Mouse (Mus musculus) MEL (cell line): ENCODE measurements around the gene Osbpl3. TPM values are rescaled to one million over a fixed set of nuclear protein-coding genes. Genes with fewer than 3 reads are reported as not detected.

Experiments
- DNase-seq: peaks from one replicate; pipeline ENCODE4 v3.0.0; 2011; ENCODE audit warnings: low read depth, low spot score
- H3K27ac ChIP-seq: 2 replicates; pipeline ENCODE4 v1.5.1; 2012; ENCODE audit warnings: low read depth, mild to moderate bottlenecking, control low read depth, low read length, moderate library complexity; ENCODE audit not compliant: control insufficient read depth
- H3K27me3 ChIP-seq, 2 experiments: fragments of 150-350 bp in 1 of 2; sonication (generic) in 1 of 2; 2 replicates each; pipeline ENCODE4 v1.6.1; 2012; ENCODE audit warnings: low read length in 2 of 2, mild to moderate bottlenecking in 2 of 2, improper control_type of control experiment in 1 of 2, moderate library complexity in 1 of 2; ENCODE audit not compliant: insufficient read depth in 2 of 2, control insufficient read depth in 1 of 2
- H3K36me3 ChIP-seq, 2 experiments: 2 replicates each; pipeline ENCODE4 v1.6.1; 2012 to 2014; ENCODE audit warnings: low read length in 2 of 2, improper control_type of control experiment in 1 of 2, inconsistent platforms in 1 of 2, mild to moderate bottlenecking in 1 of 2; ENCODE audit not compliant: insufficient read depth in 2 of 2, control insufficient read depth in 1 of 2
- H3K4me1 ChIP-seq, 2 experiments: fragments of 150-350 bp in 1 of 2; sonication (generic) in 1 of 2; 2 replicates each; pipeline ENCODE4 v1.6.1; 2012; ENCODE audit warnings: low read length in 2 of 2, improper control_type of control experiment in 1 of 2, mild to moderate bottlenecking in 1 of 2; ENCODE audit not compliant: insufficient read depth in 2 of 2, control insufficient read depth in 1 of 2
- H3K4me3 ChIP-seq, 2 experiments: fragments of 150-350 bp in 1 of 2; sonication (generic) in 1 of 2; 2 replicates each; pipeline ENCODE4 v1.5.1; 2012; ENCODE audit warnings: low read depth in 2 of 2, low read length in 2 of 2, mild to moderate bottlenecking in 2 of 2, moderate library complexity in 2 of 2, control low read depth in 1 of 2, improper control_type of control experiment in 1 of 2; ENCODE audit not compliant: control insufficient read depth in 1 of 2, insufficient read depth in 1 of 2
- H3K79me2 ChIP-seq: 2 replicates; pipeline ENCODE4 v1.6.1; 2012; ENCODE audit warnings: mild to moderate bottlenecking, low read length, moderate library complexity; ENCODE audit not compliant: control insufficient read depth, poor library complexity, insufficient read depth
- H3K9ac ChIP-seq: 2 replicates; pipeline ENCODE4 v1.6.1; 2012; ENCODE audit warnings: low read depth, mild to moderate bottlenecking, control low read depth, low read length, moderate library complexity; ENCODE audit not compliant: control insufficient read depth, poor library complexity, severe bottlenecking
- H3K9me3 ChIP-seq: fragments of 150-350 bp; sonication (generic); replicated peaks from 2 replicates; pipeline ENCODE4 v1.6.1; 2012; ENCODE audit warnings: mild to moderate bottlenecking, low read length, improper control_type of control experiment, moderate library complexity; ENCODE audit not compliant: insufficient read depth
- BHLHE40 ChIP-seq: IDR thresholded peaks from 2 replicates; pipeline ENCODE4 v1.6.1; 2012; ENCODE audit warnings: low read depth, mild to moderate bottlenecking, inconsistent platforms, low read length, improper control_type of control experiment, borderline replicate concordance
- CHD1 ChIP-seq: IDR thresholded peaks from 2 replicates; pipeline ENCODE4 v1.6.1; 2012; ENCODE audit warnings: low read depth, mild to moderate bottlenecking, inconsistent platforms, low read length, improper control_type of control experiment
- CTCF ChIP-seq, 3 experiments: IDR thresholded peaks in 2 of 3; conservative IDR thresholded peaks in 1 of 3; 2 replicates each; pipeline ENCODE4 v1.5.1; 2011 to 2012; ENCODE audit warnings: low read length in 3 of 3, low read depth in 2 of 3, mild to moderate bottlenecking in 2 of 3, improper control_type of control experiment in 1 of 3, inconsistent platforms in 1 of 3, mixed read lengths in 1 of 3, moderate library complexity in 1 of 3; ENCODE audit not compliant: control insufficient read depth in 1 of 3, insufficient read depth in 1 of 3, poor library complexity in 1 of 3, severe bottlenecking in 1 of 3
- E2F4 ChIP-seq: IDR thresholded peaks from 2 replicates; pipeline ENCODE4 v1.6.1; 2011; ENCODE audit warnings: low read depth, low read length, improper control_type of control experiment, borderline replicate concordance
- ELF1 ChIP-seq: IDR thresholded peaks from 2 replicates; pipeline ENCODE4 v1.6.1; 2014; ENCODE audit warnings: low read depth, mild to moderate bottlenecking, inconsistent platforms, low read length, improper control_type of control experiment, moderate library complexity
- GABPA ChIP-seq: IDR thresholded peaks from 2 replicates; pipeline ENCODE4 v1.6.1; 2012; ENCODE audit warnings: low read depth, mild to moderate bottlenecking, inconsistent platforms, low read length, improper control_type of control experiment, moderate library complexity
- HCFC1 ChIP-seq: IDR thresholded peaks from 2 replicates; pipeline ENCODE4 v1.6.1; 2012; ENCODE audit warnings: low read depth, mild to moderate bottlenecking, inconsistent platforms, low read length, improper control_type of control experiment, moderate library complexity
- MAFK ChIP-seq: IDR thresholded peaks from 2 replicates; pipeline ENCODE4 v1.6.1; 2011; ENCODE audit warnings: low read depth, mild to moderate bottlenecking, low read length, improper control_type of control experiment, borderline replicate concordance
- MAX ChIP-seq: IDR thresholded peaks from 2 replicates; pipeline ENCODE4 v1.6.1; 2011; ENCODE audit warnings: low read length, improper control_type of control experiment
- MAZ ChIP-seq: IDR thresholded peaks from 2 replicates; pipeline ENCODE4 v1.6.1; 2012; ENCODE audit warnings: low read depth, mild to moderate bottlenecking, inconsistent platforms, low read length, improper control_type of control experiment
- MYB ChIP-seq: IDR thresholded peaks from 2 replicates; pipeline ENCODE4 v1.6.1; 2011; ENCODE audit warnings: mild to moderate bottlenecking, low read depth, low read length, improper control_type of control experiment
- NELFE ChIP-seq: IDR thresholded peaks from 2 replicates; pipeline ENCODE4 v1.6.1; 2011; ENCODE audit warnings: low read depth, low read length, improper control_type of control experiment
- POLR2A ChIP-seq, 2 experiments: IDR thresholded peaks; 2 replicates each; pipeline ENCODE4 v1.6.1; 2011 to 2012; ENCODE audit warnings: low read length in 2 of 2, mild to moderate bottlenecking in 2 of 2, control low read depth in 1 of 2, improper control_type of control experiment in 1 of 2, low read depth in 1 of 2, moderate library complexity in 1 of 2; ENCODE audit not compliant: control insufficient read depth in 1 of 2, insufficient read depth in 1 of 2, poor library complexity in 1 of 2
- POLR2AphosphoS5 ChIP-seq: IDR thresholded peaks from 2 replicates; pipeline ENCODE4 v1.6.1; 2012; ENCODE audit warnings: low read depth, borderline replicate concordance, mild to moderate bottlenecking, inconsistent platforms, low read length, moderate library complexity, mixed read lengths
- RCOR1 ChIP-seq: IDR thresholded peaks from 2 replicates; pipeline ENCODE4 v1.6.1; 2012; ENCODE audit warnings: low read depth, mild to moderate bottlenecking, inconsistent platforms, low read length, improper control_type of control experiment
- UBTF ChIP-seq: IDR thresholded peaks from 2 replicates; pipeline ENCODE4 v1.6.1; 2012; ENCODE audit warnings: low read depth, mild to moderate bottlenecking, inconsistent platforms, low read length, improper control_type of control experiment, moderate library complexity, borderline replicate concordance; ENCODE audit not compliant: insufficient read depth
- ZC3H11A ChIP-seq: IDR thresholded peaks from 2 replicates; pipeline ENCODE4 v1.6.1; 2012; ENCODE audit warnings: low read depth, mild to moderate bottlenecking, inconsistent platforms, low read length, improper control_type of control experiment
- polyA plus RNA-seq, 2 experiments: library from polyadenylated mRNA; stranded (reverse) in 1 of 2; unstranded in 1 of 2; fragments of >175 nt in 1 of 2; fragments of >200 nt in 1 of 2; gene quantifications; 2 replicates each; pipeline versions ENCODE4 v1.2.1 to v1.2.4; 2012; ENCODE audit warnings: low replicate concordance in 2 of 2, low read depth in 1 of 2; ENCODE audit not compliant: insufficient read length in 2 of 2, insufficient read depth in 1 of 2, missing spikeins in 1 of 2
- total RNA-seq: library from RNA; depleted of rRNA; stranded (reverse); fragments of 300-350 nt; gene quantifications from 2 replicates; pipeline ENCODE4 v1.2.3, GENCODE M21; 2012

The Osbpl3 gene
- total and polyA plus RNA-seq, 3 experiments, result 4.9 to 5.6 TPM; not detected in 1

DNA sequence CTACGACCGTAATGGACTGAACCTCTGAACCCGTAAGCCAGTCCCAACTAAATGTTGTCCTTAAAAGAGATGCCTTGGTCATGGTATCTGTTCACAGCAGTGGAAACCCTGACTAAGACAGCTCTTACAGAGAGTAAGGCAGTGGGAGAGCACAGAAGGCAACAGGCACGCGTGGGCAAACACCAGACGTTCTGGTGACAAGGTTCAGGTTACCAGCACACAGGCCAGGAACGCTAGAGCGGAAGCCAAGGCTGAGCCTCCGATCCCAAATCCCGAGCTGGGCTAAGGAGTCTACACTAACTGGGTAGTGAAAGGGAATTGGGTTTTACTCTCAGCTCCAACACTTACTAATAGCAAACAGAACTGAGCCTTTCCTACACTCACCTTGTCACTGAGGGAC is 3.8 kb downstream of the Osbpl3 start:
- Histone ChIP-seq H3K4me1 (peaks cover 0 to 3% of the 10 kb centered on the region in 2 experiments; a peak in 1 of 4 replicates), H3K27ac (no peak overlapping the region), H3K27me3 (no peaks in the 10 kb centered on the region), H3K79me2 (no peaks in the 10 kb centered on the region; the same call in 1 of the 2 replicates), H3K9me3 (no peaks in the 10 kb centered on the region)
- TF ChIP-seq MYB, result no peak
- no peak for TF ChIP-seq POLR2A (IDR thresholded peaks at IDR 0.05; ENCODE audit: control insufficient read depth in 1 of 2, insufficient read depth in 1 of 2, low read depth in 1 of 2, low read length in 2 of 2, poor library complexity in 1 of 2)
- no peak for TF ChIP-seq GABPA
- TF ChIP-seq CHD1, result no peak
- TF ChIP-seq ZC3H11A, result no peak
- TF ChIP-seq MAFK, result no peak
- TF ChIP-seq RCOR1, result no peak
- TF ChIP-seq E2F4, result no peak
- no peak for TF ChIP-seq HCFC1
- TF ChIP-seq MAX, result no peak
- no peak for TF ChIP-seq MAZ
- TF ChIP-seq BHLHE40, result no peak
- no peak for TF ChIP-seq UBTF
- TF ChIP-seq NELFE, result no peak
- no peak for TF ChIP-seq ELF1
- no peak for TF ChIP-seq POLR2AphosphoS5
- TF ChIP-seq, all 39 proteins: peak for 0
- DNase-seq, result no peak
- Histone ChIP-seq H3K4me3 (no peak overlapping the region), H3K9ac (no peak overlapping the region), H3K36me3 (no peaks in the 10 kb centered on the region)

DNA sequence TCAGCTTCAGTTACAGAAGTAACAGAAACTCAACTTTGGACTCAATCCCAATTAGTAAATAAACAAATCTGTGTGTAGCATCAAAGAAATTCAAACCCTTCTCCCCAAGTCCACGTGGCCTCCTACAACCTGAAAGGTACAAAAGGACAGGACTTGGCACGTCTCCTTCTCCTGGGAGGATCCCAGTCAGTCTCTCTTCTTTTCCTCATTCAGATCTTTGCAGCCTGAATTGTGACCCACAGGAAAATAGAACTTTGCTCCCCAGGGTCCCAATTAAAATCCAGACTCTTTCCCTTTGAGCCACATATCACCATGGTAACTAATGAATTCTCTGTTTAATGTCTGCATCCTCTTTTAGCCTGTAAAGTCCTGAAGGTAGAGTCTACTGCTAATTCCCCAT is 10.4 kb downstream of the Osbpl3 start:
- no peak for TF ChIP-seq NELFE
- TF ChIP-seq RCOR1, result no peak
- TF ChIP-seq MYB, result no peak
- TF ChIP-seq BHLHE40, result no peak
- TF ChIP-seq CTCF (IDR thresholded peaks at IDR 0.05 in 2 of 3, conservative IDR thresholded peaks at IDR 0.05 in 1 of 3; ENCODE audit: control insufficient read depth in 1 of 3, insufficient read depth in 1 of 3, low read depth in 2 of 3, low read length in 3 of 3, poor library complexity in 1 of 3, severe bottlenecking in 1 of 3), result no peak
- no peaks in the 10 kb centered on the region for H3K9me3 ChIP-seq

More for the DNA sequence above, 10.4 kb downstream of the Osbpl3 start:
- Histone ChIP-seq H3K9ac (no peak overlapping the region), H3K4me3 (no peak overlapping the region), H3K27ac (no peak overlapping the region), H3K36me3 (peaks cover 0 to 2% of the 10 kb centered on the region in 2 experiments; a peak in 2 of 4 replicates), H3K79me2 (no peaks in the 10 kb centered on the region), H3K4me1 (peaks cover 0 to 2% of the 10 kb centered on the region in 2 experiments; a peak in 2 of 4 replicates), H3K27me3 (no peaks in the 10 kb centered on the region)
- no peak for DNase-seq
